ENCODE assay signal across 9 mouse cellular contexts in genomic region chr4:59238641-59239311, GRCm38 (mm10). TPM values are rescaled to one million over a fixed set of nuclear protein-coding genes. Genes with fewer than 3 reads are reported as not detected.
DNase-seq lines count a peak whose midpoint lies in the region; ATAC-seq lines count a peak whose summit lies in the region.
"Had no signal": no experiment of that assay in that cellular context is flagged by ENCODE, and none has a peak within 500 bp of the region (broad histone marks: within the 10 kb centered on the region; RNA-seq: fewer than 3 reads in every experiment).

No protein-coding gene starts in this region.

- no peaks in the 10 kb centered on the region for H3K9me3 ChIP-seq in hindbrain, embryonic 12.5 days (replicated peaks)
- no peaks in the 10 kb centered on the region for H3K9me3 ChIP-seq in forebrain, embryonic 10.5 days

- WGBS in hindbrain, embryonic 12.5 days: 72% methylated on average over 9 of the region's 9 CpGs
- 79% methylated on average over 9 of the region's 9 CpGs for WGBS in forebrain, embryonic 10.5 days

- no peak overlapping the region for H3K4me2 ChIP-seq in hindbrain, embryonic 12.5 days (replicated peaks)

- H3K27me3 ChIP-seq in hindbrain, embryonic 12.5 days: no peaks in the 10 kb centered on the region
- H3K27me3 ChIP-seq in forebrain, embryonic 10.5 days (ENCODE audit: poor library complexity, severe bottlenecking): no peaks in the 10 kb centered on the region

- no peak overlapping the region for H3K4me3 ChIP-seq in hindbrain, embryonic 12.5 days
- no peak overlapping the region for H3K4me3 ChIP-seq in forebrain, embryonic 10.5 days

- H3K4me1 ChIP-seq in hindbrain, embryonic 12.5 days: no peaks in the 10 kb centered on the region
- H3K4me1 ChIP-seq in forebrain, embryonic 10.5 days: peaks cover 8% of the 10 kb centered on the region

- H3K9ac ChIP-seq in hindbrain, embryonic 12.5 days: no peak overlapping the region

- H3K27ac ChIP-seq in hindbrain, embryonic 12.5 days: no peak overlapping the region
- no peak overlapping the region for H3K27ac ChIP-seq in forebrain, embryonic 10.5 days

- peak; percentile 42 to 83 for DNase-seq in heart, adult 18-20 months
- no peak for DNase-seq in heart, postnatal 4 days
- peak; percentile 77 for DNase-seq in 416B (ENCODE audit: low read depth)
- DNase-seq in lung, postnatal 25 days (ENCODE audit: low spot score): peak; percentile 78
- DNase-seq in forebrain, embryonic 10.5 days (ENCODE audit: extremely low spot score, low spot score): no peak
- no peak for DNase-seq in testis, postnatal 10 days (ENCODE audit: low spot score)
- DNase-seq: cerebellum, postnatal 36 days had no signal

- H3K36me3 ChIP-seq in hindbrain, embryonic 12.5 days: no peaks in the 10 kb centered on the region
- no peaks in the 10 kb centered on the region for H3K36me3 ChIP-seq in forebrain, embryonic 10.5 days (replicated peaks)

- peak; percentile 96 for ATAC-seq in granulocyte monocyte progenitor cell, adult 5-6 weeks (replicated peaks; ENCODE audit: poor library complexity, severe bottlenecking)
- no peak for ATAC-seq in hindbrain, embryonic 12.5 days (ENCODE audit: low FRiP score)

RNA-seq across cellular contexts. Expression of gene Ugcg, which starts 49.7 kb away (rescaled TPM):
- total RNA-seq in heart, adult 18-20 months (2021): 10 to 100 TPM; 11.7 to 14.6 TPM
- 10 to 100 TPM; 26.8 to 29.2 TPM for total RNA-seq in heart, postnatal 4 days (2021)
- 34.4 and 35.8 TPM in 2 replicates for total RNA-seq in granulocyte monocyte progenitor cell, adult 5-6 weeks (2014; fragmentation: Nextera tagmentation)
- 24.6 and 38.7 TPM in 2 replicates for total RNA-seq in granulocyte monocyte progenitor cell, adult 5-6 weeks (2017)
- 17.5 and 17.9 TPM in 2 replicates for polyA plus RNA-seq in hindbrain, embryonic 12.5 days (2016; fragmentation: Nextera tagmentation; extraction: Ambion mirVana)
- 11.7 and 12.0 TPM in 2 replicates for polyA plus RNA-seq in forebrain, embryonic 10.5 days (2016; fragmentation: Nextera tagmentation; extraction: Ambion mirVana)

Comparison
In these comparisons a context has a peak if more than half of its experiments do, and no peak if none do; other contexts are left out.
1. DNase-seq: peak in heart, adult 18-20 months (2 of 2), 416B (single experiment) and lung, postnatal 25 days (single experiment); none in heart, postnatal 4 days (single experiment), forebrain, embryonic 10.5 days (single experiment) and testis, postnatal 10 days (single experiment).